Mouse (Mus musculus): ENCODE measurements around the gene Sema4d. TPM values are rescaled to one million over a fixed set of nuclear protein-coding genes. Genes with fewer than 3 reads are reported as not detected.
A peak's percentile ranks its signal among the peaks of the same experiment; 100 is the strongest.

The Sema4d gene
- polyA plus RNA-seq, 1 experiment from 2014 or later, result 15.1 TPM

DNA sequence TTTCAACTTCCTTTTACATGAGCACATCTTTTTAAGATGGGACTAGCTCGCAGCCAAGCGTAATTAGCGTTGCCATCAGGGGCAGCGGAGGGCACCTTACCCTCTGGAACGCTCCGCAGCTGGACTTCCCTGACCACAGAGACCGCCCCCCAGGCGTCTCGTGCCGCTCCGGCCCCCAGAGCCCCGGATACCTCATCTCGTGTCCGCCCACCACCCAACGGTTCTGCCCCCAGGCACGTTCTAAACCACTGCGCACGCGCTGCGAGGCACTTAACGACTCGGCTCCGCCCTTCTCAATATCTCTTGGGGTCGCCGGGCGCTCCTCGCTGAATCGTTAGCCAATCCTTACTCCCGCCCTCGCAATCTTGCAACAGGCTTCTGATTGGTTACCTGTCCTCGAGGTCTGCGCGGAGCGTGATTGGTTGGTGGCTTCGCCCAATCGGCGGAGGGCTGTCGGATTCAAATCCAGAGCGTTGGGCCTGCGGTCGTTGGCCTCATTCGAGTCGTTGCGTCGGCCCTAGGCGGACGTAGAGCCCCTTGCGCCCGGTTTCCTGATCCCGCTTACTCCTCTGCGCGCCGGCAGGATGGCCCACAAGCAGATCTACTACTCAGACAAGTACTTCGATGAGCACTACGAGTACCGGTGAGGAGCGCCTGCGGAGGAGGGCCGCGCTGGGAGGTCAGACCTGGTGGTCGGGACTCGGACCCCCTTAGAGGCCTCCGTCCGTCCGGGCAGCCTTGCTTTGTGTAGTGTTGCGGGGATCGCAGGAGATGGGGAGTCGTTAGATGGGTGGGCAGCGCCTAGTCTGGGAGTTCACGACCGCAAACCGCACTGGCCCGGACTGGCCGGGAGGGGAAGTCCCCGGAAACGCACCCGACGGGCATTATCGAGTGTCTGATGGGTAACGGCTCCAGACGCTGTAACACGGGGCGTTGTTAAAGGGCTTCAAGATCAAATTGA, 148.4 kb downstream of the Sema4d start, which contains the start of gene Cks2:
Cks2 (plus strand) TSS at position 404 of the 961 bp plus-strand sequence.
- Histone ChIP-seq H3K9ac (peak within 1 kb of the TSS; percentile 80), H3K27me3 (replicated peaks) (no peaks in the 10 kb centered on the region), H3K36me3 (replicated peaks) (no peaks in the 10 kb centered on the region), H3K4me1 (peaks cover 8% of the 10 kb centered on the region), H3K9me3 (no peaks in the 10 kb centered on the region), H3K27ac (peak within 1 kb of the TSS; percentile 74), H3K4me2 (peak within 1 kb of the TSS; percentile 94), H3K4me3 (peak within 1 kb of the TSS; percentile 80)
- WGBS, result under 1% methylated on average over 82 of the region's 83 CpGs
- ATAC-seq (replicated peaks), result peak; percentile 99

GRCm38 (mm10) chr13:51643924-51644828, 149.4 kb downstream of the Sema4d start:
- WGBS, result 44% methylated on average over 20 of the region's 20 CpGs
- no peaks in the 10 kb centered on the region for H3K9me3 ChIP-seq
- peak overlapping the region; percentile 80 for H3K4me3 ChIP-seq
- H3K27me3 ChIP-seq (replicated peaks), result no peaks in the 10 kb centered on the region
- no peaks in the 10 kb centered on the region for H3K36me3 ChIP-seq (replicated peaks)
- H3K27ac ChIP-seq, result peak overlapping the region; percentile 74
- peaks cover 8% of the 10 kb centered on the region for H3K4me1 ChIP-seq
- H3K9ac ChIP-seq, result peak overlapping the region; percentile 80
- peak; percentile 60 for ATAC-seq (replicated peaks)
- H3K4me2 ChIP-seq, result peak overlapping the region; percentile 94

- no peak overlapping the region for H3K9ac ChIP-seq
- no peaks in the 10 kb centered on the region for H3K9me3 ChIP-seq
- 36% methylated on average over 11 of the region's 11 CpGs for WGBS
- H3K27me3 ChIP-seq (replicated peaks), result no peaks in the 10 kb centered on the region
- H3K4me3 ChIP-seq, result no peak overlapping the region
- no peak overlapping the region for H3K4me2 ChIP-seq
- ATAC-seq (replicated peaks), result no peak
- H3K27ac ChIP-seq, result no peak overlapping the region
- peaks cover 8% of the 10 kb centered on the region for H3K4me1 ChIP-seq
- no peaks in the 10 kb centered on the region for H3K36me3 ChIP-seq (replicated peaks)
Measured at GRCm38 (mm10) chr13:51642171-51642778, 151.3 kb downstream of the Sema4d start.

DNA sequence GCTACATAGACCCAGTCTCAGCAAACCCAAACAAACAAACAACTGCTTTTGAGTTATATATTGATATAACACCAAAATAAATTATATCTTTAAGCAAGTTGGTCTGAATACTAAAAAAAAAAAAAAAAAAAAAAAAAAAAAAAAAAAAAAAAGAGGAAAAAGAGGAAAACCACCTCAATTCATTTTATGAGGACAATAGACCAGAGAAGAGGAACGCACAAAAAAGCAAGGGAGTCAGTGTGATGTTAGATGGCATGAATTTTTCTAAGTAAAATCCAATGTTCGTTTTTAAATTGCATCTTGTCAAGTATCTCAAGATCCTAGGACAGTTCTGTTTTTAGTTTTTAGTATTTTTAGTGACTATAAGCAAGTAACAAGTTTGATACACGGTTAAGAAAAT, 152.1 kb downstream of the Sema4d start:
- H3K27me3 ChIP-seq (replicated peaks), result no peaks in the 10 kb centered on the region
- peaks cover 8% of the 10 kb centered on the region for H3K4me1 ChIP-seq
- no peak overlapping the region for H3K27ac ChIP-seq
- H3K9me3 ChIP-seq, result no peaks in the 10 kb centered on the region
- H3K36me3 ChIP-seq (replicated peaks), result no peaks in the 10 kb centered on the region
- no peak overlapping the region for H3K4me3 ChIP-seq
- no peak overlapping the region for H3K9ac ChIP-seq
- ATAC-seq (replicated peaks), result no peak
- no peak overlapping the region for H3K4me2 ChIP-seq
- WGBS, result 88% methylated on average over 3 of the region's 3 CpGs

- 92% methylated on average over 4 of the region's 4 CpGs for WGBS
- H3K36me3 ChIP-seq (replicated peaks), result no peaks in the 10 kb centered on the region
Measured at GRCm38 (mm10) chr13:51638958-51639357, 154.6 kb downstream of the Sema4d start.

More at GRCm38 (mm10) chr13:51638958-51639357, 154.6 kb downstream of the Sema4d start:
- Histone ChIP-seq H3K4me1 (no peaks in the 10 kb centered on the region), H3K27me3 (replicated peaks) (no peaks in the 10 kb centered on the region), H3K27ac (no peak overlapping the region), H3K4me2 (no peak overlapping the region), H3K9ac (no peak overlapping the region), H3K9me3 (no peaks in the 10 kb centered on the region), H3K4me3 (no peak overlapping the region)
- ATAC-seq (replicated peaks), result no peak

Small RNA genes lying within 50 kb of the gene (microRNA-seq; reads per million reads assigned to microRNA genes)
- gene Gm23566, result not detected

Other genes with a start within 250 kb of the Sema4d start
- 7.4 and 8.1 TPM in 2 replicates for gene Shc3, start 224.3 kb downstream of the Sema4d start, polyA plus RNA-seq (2015; fragmentation: Nextera tagmentation; extraction: Ambion mirVana)
- 36.9 and 42.6 TPM in 2 replicates for gene Cks2, start 148.5 kb downstream of the Sema4d start, polyA plus RNA-seq (2015; fragmentation: Nextera tagmentation; extraction: Ambion mirVana)
- gene Secisbp2, start 142.1 kb downstream of the Sema4d start, polyA plus RNA-seq (2015; fragmentation: Nextera tagmentation; extraction: Ambion mirVana), result 32.0 and 33.0 TPM in 2 replicates
- gene Gadd45g, start 52.9 kb upstream of the Sema4d start, polyA plus RNA-seq (2015; fragmentation: Nextera tagmentation; extraction: Ambion mirVana), result 56.2 and 69.1 TPM in 2 replicates

Data from midbrain, embryonic 15.5 days (tissue).